Mouse (Mus musculus): ENCODE data around the gene Vkorc1l1. TPM values are rescaled to one million over a fixed set of nuclear protein-coding genes. Genes with fewer than 3 reads are reported as not detected.
A peak's percentile ranks its signal among the peaks of the same experiment; 100 is the strongest.

Vkorc1l1 gene
- total RNA-seq, 1 experiment, result 48.1 TPM

DNA sequence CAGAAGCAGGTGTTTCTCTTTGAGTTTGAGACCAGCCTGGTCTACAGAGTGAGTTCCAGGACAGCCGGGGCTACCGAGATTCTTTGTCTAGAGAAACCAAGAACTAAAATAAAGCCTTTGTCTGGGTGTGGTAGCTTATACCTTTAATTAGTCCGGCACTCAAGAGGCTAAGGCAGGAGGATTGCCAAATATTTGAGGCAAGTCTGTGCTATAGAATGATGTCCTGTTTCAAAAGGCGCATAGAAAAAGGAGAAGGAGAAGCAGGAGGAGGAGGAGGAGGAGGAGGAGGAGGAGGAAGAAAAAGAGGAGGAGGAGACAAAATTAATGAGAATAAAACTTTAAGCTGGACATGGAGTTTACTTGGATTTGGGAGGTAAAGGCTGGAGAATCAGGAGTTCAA lies 21.5 kb downstream of the Vkorc1l1 start:
- Histone ChIP-seq H3K4me3 (ENCODE audit: insufficient read depth in 1 of 2, low read depth in 1 of 2, low read length in 2 of 2, poor library complexity in 1 of 2, severe bottlenecking in 1 of 2) (no peak overlapping the region), H3K9me3 (ENCODE audit: control insufficient read depth, insufficient read depth, low read depth, low read length) (no peaks in the 10 kb centered on the region), H3K36me3 (ENCODE audit: control insufficient read depth, insufficient read depth, low read length, poor library complexity, severe bottlenecking) (no peaks in the 10 kb centered on the region), H3K9ac (ENCODE audit: insufficient read depth, low read depth, low read length, poor library complexity, severe bottlenecking) (no peak overlapping the region), H3K4me1 (ENCODE audit: control insufficient read depth in 2 of 2, insufficient read depth in 2 of 2, low read length in 2 of 2, poor library complexity in 1 of 2) (peaks cover 9% of the 10 kb centered on the region in 2 experiments), H3K27ac (ENCODE audit: insufficient read depth, low read depth, low read length, poor library complexity, severe bottlenecking) (no peak overlapping the region)
- in situ Hi-C loops (cut with MboI; ENCODE audit: low sequenced_read_pairs in 2 of 2, unreplicated experiment in 2 of 2), result no loop called here
- TF ChIP-seq MAFK (IDR thresholded peaks at IDR 0.05; ENCODE audit: insufficient read depth, low read depth, low read length), result no peak
- no peak for TF ChIP-seq CHD2 (IDR thresholded peaks at IDR 0.05; ENCODE audit: low read depth, low read length)
- no peak for TF ChIP-seq HCFC1 (IDR thresholded peaks at IDR 0.05; ENCODE audit: borderline replicate concordance, insufficient read depth, low read length)
- TF ChIP-seq ZC3H11A (IDR thresholded peaks at IDR 0.05; ENCODE audit: borderline replicate concordance, low read depth, low read length), result no peak
- no peak for TF ChIP-seq ZNF384 (IDR thresholded peaks at IDR 0.05; ENCODE audit: low read depth, low read length)
- DNase-seq (ENCODE audit: low read depth, low spot score), result no peak

DNA sequence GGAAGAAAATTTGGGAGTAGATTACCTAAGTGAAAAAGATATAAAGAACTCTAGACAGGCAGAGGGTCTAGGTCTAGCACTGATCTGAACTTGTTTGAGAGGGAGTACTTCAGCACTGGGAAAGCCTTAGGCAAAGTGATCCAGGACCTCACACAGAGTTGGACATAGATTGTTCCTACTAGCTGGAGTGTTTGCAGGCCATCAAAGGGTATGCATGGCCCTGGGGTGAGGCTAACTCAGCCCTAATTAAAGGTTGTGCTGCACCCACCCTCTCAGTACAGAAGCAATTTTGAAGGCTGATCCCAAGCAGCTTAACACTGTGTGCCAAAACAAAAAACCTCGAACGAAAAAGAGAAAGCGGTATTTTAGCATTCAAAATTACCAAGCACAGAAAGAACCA lies 24.7 kb downstream of the Vkorc1l1 start:
- Histone ChIP-seq H3K4me1 (ENCODE audit: control insufficient read depth in 2 of 2, insufficient read depth in 2 of 2, low read length in 2 of 2, poor library complexity in 1 of 2) (peaks cover 12 to 16% of the 10 kb centered on the region in 2 experiments), H3K9me3 (ENCODE audit: control insufficient read depth, insufficient read depth, low read depth, low read length) (no peaks in the 10 kb centered on the region), H3K36me3 (ENCODE audit: control insufficient read depth, insufficient read depth, low read length, poor library complexity, severe bottlenecking) (peaks cover 3% of the 10 kb centered on the region; the same call in 1 of the 2 replicates), H3K9ac (ENCODE audit: insufficient read depth, low read depth, low read length, poor library complexity, severe bottlenecking) (no peak overlapping the region), H3K27ac (ENCODE audit: insufficient read depth, low read depth, low read length, poor library complexity, severe bottlenecking) (peak overlapping the region; percentile 49; the same call in 1 of the 2 replicates), H3K4me3 (ENCODE audit: insufficient read depth in 1 of 2, low read depth in 1 of 2, low read length in 2 of 2, poor library complexity in 1 of 2, severe bottlenecking in 1 of 2) (no peak overlapping the region)
- DNase-seq (ENCODE audit: low read depth, low spot score), result peak; percentile 47
- in situ Hi-C loops (cut with MboI; ENCODE audit: low sequenced_read_pairs in 2 of 2, unreplicated experiment in 2 of 2), result no loop called here
- TF ChIP-seq ZNF384 (IDR thresholded peaks at IDR 0.05; ENCODE audit: low read depth, low read length) (no peak), MAFK (IDR thresholded peaks at IDR 0.05; ENCODE audit: insufficient read depth, low read depth, low read length) (no peak), ZC3H11A (IDR thresholded peaks at IDR 0.05; ENCODE audit: borderline replicate concordance, low read depth, low read length) (no peak), CHD2 (IDR thresholded peaks at IDR 0.05; ENCODE audit: low read depth, low read length) (no peak), HCFC1 (IDR thresholded peaks at IDR 0.05; ENCODE audit: borderline replicate concordance, insufficient read depth, low read length) (no peak)

DNA sequence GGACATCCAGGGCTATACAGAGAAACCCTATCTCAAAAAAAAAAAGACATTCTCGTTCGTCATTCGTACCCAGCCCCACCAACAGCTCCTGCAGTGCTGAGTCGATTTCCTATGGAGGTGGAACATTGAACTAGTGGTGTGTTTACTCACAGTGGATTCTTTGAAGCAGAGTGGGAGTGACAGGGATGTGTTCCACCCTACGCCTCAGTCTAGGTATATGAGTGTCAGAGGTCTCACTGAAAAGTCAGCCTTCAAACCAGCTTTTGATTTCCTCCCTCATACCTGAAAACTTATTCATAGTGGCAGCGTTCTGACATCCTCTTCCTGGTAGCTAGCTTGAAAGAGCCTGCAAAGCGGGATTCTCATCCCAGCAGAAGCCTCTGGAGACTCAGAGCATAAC lies 26.6 kb downstream of the Vkorc1l1 start:
- Histone ChIP-seq H3K27ac (ENCODE audit: insufficient read depth, low read depth, low read length, poor library complexity, severe bottlenecking) (peak overlapping the region; percentile 75; the same call in 1 of the 2 replicates), H3K4me3 (ENCODE audit: insufficient read depth in 1 of 2, low read depth in 1 of 2, low read length in 2 of 2, poor library complexity in 1 of 2, severe bottlenecking in 1 of 2) (no peak overlapping the region), H3K9ac (ENCODE audit: insufficient read depth, low read depth, low read length, poor library complexity, severe bottlenecking) (no peak overlapping the region; the same call in 1 of the 2 replicates), H3K4me1 (ENCODE audit: control insufficient read depth in 2 of 2, insufficient read depth in 2 of 2, low read length in 2 of 2, poor library complexity in 1 of 2) (peaks cover 16 to 18% of the 10 kb centered on the region in 2 experiments), H3K36me3 (ENCODE audit: control insufficient read depth, insufficient read depth, low read length, poor library complexity, severe bottlenecking) (peaks cover 9% of the 10 kb centered on the region; the same call in 1 of the 2 replicates), H3K9me3 (ENCODE audit: control insufficient read depth, insufficient read depth, low read depth, low read length) (no peaks in the 10 kb centered on the region)
- no peak for DNase-seq (ENCODE audit: low read depth, low spot score)
- in situ Hi-C loops (cut with MboI; ENCODE audit: low sequenced_read_pairs in 2 of 2, unreplicated experiment in 2 of 2), result no loop called here
- TF ChIP-seq HCFC1 (IDR thresholded peaks at IDR 0.05; ENCODE audit: borderline replicate concordance, insufficient read depth, low read length) (no peak), MAFK (IDR thresholded peaks at IDR 0.05; ENCODE audit: insufficient read depth, low read depth, low read length) (no peak), ZC3H11A (IDR thresholded peaks at IDR 0.05; ENCODE audit: borderline replicate concordance, low read depth, low read length) (no peak), CHD2 (IDR thresholded peaks at IDR 0.05; ENCODE audit: low read depth, low read length) (no peak), ZNF384 (IDR thresholded peaks at IDR 0.05; ENCODE audit: low read depth, low read length) (no peak)

- H3K27ac ChIP-seq (ENCODE audit: insufficient read depth, low read depth, low read length, poor library complexity, severe bottlenecking), result no peak overlapping the region; the same call in 1 of the 2 replicates
Observed at GRCm38 (mm10) chr5:129971491-129971890, 29.7 kb downstream of the Vkorc1l1 start.

GRCm38 (mm10) chr5:129974354-129974753 lies 32.6 kb downstream of the Vkorc1l1 start:
- no peak for TF ChIP-seq MAFK (IDR thresholded peaks at IDR 0.05; ENCODE audit: insufficient read depth, low read depth, low read length)
- no peak for TF ChIP-seq ZC3H11A (IDR thresholded peaks at IDR 0.05; ENCODE audit: borderline replicate concordance, low read depth, low read length)
- no peak for TF ChIP-seq CHD2 (IDR thresholded peaks at IDR 0.05; ENCODE audit: low read depth, low read length)
- TF ChIP-seq HCFC1 (IDR thresholded peaks at IDR 0.05; ENCODE audit: borderline replicate concordance, insufficient read depth, low read length), result no peak
- no peak for TF ChIP-seq ZNF384 (IDR thresholded peaks at IDR 0.05; ENCODE audit: low read depth, low read length)
- Histone ChIP-seq H3K27ac (ENCODE audit: insufficient read depth, low read depth, low read length, poor library complexity, severe bottlenecking) (no peak overlapping the region), H3K36me3 (ENCODE audit: control insufficient read depth, insufficient read depth, low read length, poor library complexity, severe bottlenecking) (peaks cover 11% of the 10 kb centered on the region; the same call in 1 of the 2 replicates), H3K4me3 (ENCODE audit: insufficient read depth in 1 of 2, low read depth in 1 of 2, low read length in 2 of 2, poor library complexity in 1 of 2, severe bottlenecking in 1 of 2) (no peak overlapping the region), H3K4me1 (ENCODE audit: control insufficient read depth in 2 of 2, insufficient read depth in 2 of 2, low read length in 2 of 2, poor library complexity in 1 of 2) (peaks cover 9 to 21% of the 10 kb centered on the region in 2 experiments), H3K9ac (ENCODE audit: insufficient read depth, low read depth, low read length, poor library complexity, severe bottlenecking) (no peak overlapping the region), H3K9me3 (ENCODE audit: control insufficient read depth, insufficient read depth, low read depth, low read length) (no peaks in the 10 kb centered on the region)
- in situ Hi-C loops (cut with MboI; ENCODE audit: low sequenced_read_pairs in 2 of 2, unreplicated experiment in 2 of 2), result no loop called here
- DNase-seq (ENCODE audit: low read depth, low spot score), result no peak

More at GRCm38 (mm10) chr5:129971491-129971890, 29.7 kb downstream of the Vkorc1l1 start:
- Histone ChIP-seq H3K9ac (ENCODE audit: insufficient read depth, low read depth, low read length, poor library complexity, severe bottlenecking) (no peak overlapping the region), H3K4me1 (ENCODE audit: control insufficient read depth in 2 of 2, insufficient read depth in 2 of 2, low read length in 2 of 2, poor library complexity in 1 of 2) (peaks cover 13 to 19% of the 10 kb centered on the region in 2 experiments), H3K9me3 (ENCODE audit: control insufficient read depth, insufficient read depth, low read depth, low read length) (no peaks in the 10 kb centered on the region), H3K4me3 (ENCODE audit: insufficient read depth in 1 of 2, low read depth in 1 of 2, low read length in 2 of 2, poor library complexity in 1 of 2, severe bottlenecking in 1 of 2) (no peak overlapping the region), H3K36me3 (ENCODE audit: control insufficient read depth, insufficient read depth, low read length, poor library complexity, severe bottlenecking) (peaks cover 9% of the 10 kb centered on the region; the same call in 1 of the 2 replicates)
- DNase-seq (ENCODE audit: low read depth, low spot score), result no peak
- TF ChIP-seq MAFK (IDR thresholded peaks at IDR 0.05; ENCODE audit: insufficient read depth, low read depth, low read length) (no peak), CHD2 (IDR thresholded peaks at IDR 0.05; ENCODE audit: low read depth, low read length) (no peak)
- in situ Hi-C loops (cut with MboI; ENCODE audit: low sequenced_read_pairs in 2 of 2, unreplicated experiment in 2 of 2), result no loop called here

Measured in ES-E14 (cell line).